Mouse (Mus musculus) left cerebral cortex, adult 8-10 months (tissue): ENCODE measurements around the gene Rprd1b. TPM values are rescaled to one million over a fixed set of nuclear protein-coding genes. Genes with fewer than 3 reads are reported as not detected.
A peak's percentile ranks its signal among the peaks of the same experiment; 100 is the strongest.

Source experiments
- DNase-seq, 2 experiments: peaks; one replicate each; pipeline ENCODE4 v3.0.0; 2022; ENCODE audit warnings: low spot score in 2 of 2
- total RNA-seq, 4 experiments: library from RNA; stranded (reverse); gene quantifications; 2 replicates each; pipeline ENCODE4 v1.2.4; 2022

Gene Rprd1b
- total RNA-seq, 4 experiments from 2014 or later = 64.6 to 72.5 (median 68.2) TPM

DNA sequence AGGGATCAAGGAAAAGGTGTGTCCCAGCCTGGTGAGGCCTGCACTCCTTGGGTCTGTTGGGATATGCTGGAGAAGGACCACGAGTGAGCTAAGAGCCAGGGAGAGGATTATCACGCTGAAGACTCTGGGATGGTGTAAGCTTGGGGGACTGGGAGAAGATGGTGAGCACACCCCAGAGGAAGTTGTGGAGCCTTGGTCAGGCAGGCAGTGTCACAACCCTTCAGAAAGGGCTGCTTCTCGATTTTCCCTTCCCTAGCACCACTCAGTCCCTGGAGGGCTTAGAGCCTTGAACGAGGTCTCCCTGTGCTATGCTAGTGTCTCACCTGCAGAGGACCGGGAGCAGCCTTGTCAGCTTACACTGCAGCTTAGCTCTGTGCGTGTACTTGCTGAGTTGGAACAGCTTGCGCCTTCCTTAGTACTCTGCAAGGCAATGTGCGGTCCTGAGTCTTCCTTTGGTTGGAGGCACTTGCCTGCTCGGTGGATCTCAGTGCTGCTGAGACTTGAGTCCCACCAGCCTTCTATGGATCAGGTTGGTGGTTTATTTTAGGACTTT, 51.6 kb downstream of the Rprd1b start:
- no peak for DNase-seq

DNA sequence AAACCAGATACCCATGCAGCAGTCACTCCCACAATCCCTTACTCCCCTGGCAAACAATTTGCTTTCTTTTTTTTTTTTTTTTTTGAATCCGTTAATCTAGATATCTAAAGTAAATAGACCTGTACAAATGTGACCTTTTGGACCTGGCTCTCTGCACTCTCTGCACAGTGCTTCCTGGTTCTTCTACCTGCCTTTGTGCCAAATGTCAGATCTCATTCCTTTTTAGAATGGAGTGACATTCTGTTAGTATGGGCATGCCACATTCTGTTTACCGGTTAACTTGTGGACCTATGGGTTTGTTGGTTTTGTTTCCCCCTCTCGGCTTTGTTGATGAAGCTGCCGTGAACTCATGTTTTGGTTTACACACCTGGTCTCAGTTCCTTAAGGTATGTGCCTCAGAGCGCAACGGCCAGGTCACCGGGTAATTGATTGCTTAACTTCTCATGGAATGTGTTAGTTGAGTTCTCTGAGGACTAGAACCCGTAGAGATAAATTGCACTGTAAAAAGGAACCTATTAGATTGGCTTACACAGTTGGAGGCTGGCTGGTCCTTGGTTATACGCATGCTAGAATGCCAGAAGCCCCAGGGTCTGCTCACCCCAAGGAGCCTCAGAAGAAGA, 52.4 kb downstream of the Rprd1b start:
- DNase-seq = no peak

DNA sequence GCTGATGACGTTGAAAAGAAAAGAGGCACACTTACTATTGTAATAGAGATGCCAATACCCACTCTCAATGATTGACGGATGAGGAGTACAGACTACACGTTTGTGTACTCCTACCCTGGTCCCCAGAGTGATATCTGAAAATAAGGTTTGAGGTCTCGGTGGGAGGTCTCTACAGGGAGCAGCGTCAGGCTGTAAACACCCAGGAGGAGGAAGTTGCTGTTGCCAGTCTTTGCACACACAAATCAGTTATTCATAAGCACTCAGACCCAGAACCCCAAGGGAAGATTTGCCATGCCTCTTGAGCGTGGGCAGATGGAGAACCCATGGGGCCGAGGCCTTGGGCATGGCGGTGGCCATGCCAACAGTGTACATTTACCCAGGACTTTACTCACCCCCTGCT, 56.2 kb downstream of the Rprd1b start:
- no peak for DNase-seq

DNA sequence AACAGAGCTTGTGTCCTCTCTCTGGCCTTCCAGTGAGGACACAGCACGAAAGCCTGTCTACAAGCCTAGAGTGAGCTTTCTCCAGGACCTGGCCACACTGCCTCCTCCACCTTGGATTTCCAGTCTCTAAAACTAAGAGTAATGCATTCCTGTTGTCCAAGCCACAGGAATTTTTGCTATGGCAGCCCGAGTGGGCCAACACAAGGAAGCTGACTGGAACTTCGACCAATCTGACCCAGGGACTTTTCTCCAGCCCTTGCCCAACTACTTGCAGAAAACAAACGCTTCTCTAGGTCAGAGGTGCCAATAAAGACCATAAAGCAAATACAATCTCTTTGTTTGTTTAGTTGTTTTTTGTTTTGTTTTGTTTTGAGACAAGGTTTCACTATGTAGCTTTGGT, 61.8 kb downstream of the Rprd1b start:
- no peak for DNase-seq

DNA sequence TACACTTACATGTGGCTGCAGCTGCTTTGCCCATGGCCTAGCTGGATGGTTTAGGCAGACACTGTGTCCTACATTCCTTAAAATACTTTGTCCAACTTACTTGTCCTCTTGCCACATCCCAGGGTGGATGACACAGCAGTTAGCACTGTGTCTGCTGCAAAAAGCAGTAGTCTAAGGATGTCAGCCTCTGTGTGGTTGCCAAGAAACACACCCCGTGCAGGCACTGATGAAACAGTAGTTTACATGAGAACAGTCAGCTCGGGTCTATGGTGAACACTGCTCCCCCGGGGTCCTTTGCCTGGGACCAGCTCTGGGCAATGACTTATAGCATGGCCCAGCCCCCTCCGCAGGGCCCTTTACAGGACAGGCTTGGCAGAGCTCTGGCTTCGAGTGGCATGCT, 65.0 kb downstream of the Rprd1b start:
- DNase-seq = no peak

DNA sequence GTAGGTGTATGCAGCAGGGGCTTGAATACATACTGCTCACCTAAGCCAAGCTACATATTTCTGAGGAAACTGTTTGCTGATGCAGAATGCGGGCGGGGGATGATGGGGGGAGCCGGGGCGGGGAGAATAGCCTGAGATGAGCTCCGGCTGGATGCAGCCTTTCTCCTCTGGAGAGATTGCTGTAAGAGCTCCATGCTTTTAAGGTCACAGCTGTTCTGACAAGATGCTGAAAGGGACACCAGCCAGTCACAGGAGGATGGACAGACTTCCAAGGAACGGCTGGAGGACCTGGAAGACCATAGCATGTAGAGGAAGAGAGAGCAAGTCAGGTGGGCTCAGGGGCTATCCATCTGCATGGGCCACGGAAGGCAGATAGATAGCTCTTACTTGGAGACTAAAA, 66.0 kb downstream of the Rprd1b start:
- no peak for DNase-seq

DNA sequence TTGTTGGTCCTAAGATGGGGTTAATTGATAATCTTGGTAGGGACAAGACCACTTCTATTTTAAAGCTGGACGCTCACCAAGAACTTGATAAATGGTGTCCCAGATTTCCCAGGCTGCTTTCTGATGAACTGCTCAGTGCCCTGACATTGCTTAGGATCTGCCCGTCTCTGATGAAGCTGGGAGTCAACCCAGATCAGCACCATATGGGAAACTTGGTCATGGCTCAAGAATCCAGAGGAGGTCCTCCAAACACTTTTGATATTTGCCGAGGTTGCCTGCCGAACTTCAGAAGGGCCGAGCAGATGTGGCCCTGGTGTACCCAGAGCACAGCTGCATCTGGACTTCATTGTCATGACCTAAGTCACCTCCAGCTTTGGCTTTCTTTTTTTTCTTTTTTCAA, 66.5 kb downstream of the Rprd1b start:
- no peak for DNase-seq

DNA sequence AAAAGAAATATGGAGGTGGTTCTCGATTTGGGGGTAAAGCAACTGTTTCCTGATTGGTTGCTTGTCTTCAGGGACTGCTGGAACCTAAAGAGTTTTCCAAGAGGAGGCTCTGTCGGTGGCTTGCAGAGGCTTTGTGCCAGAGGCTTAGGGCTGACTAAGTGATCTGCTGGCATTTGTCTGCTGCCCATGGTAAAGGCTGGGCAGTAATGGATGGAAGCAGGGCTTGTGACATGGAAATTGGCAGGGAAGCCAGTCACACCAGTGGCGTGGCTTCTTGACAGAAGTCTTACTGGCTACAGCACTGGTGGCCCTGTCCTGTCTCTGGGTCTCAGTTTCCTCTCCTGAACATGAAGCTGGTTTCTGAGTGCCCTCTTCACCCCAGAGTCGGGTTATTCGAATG, 68.8 kb downstream of the Rprd1b start:
- no peak for DNase-seq

DNA sequence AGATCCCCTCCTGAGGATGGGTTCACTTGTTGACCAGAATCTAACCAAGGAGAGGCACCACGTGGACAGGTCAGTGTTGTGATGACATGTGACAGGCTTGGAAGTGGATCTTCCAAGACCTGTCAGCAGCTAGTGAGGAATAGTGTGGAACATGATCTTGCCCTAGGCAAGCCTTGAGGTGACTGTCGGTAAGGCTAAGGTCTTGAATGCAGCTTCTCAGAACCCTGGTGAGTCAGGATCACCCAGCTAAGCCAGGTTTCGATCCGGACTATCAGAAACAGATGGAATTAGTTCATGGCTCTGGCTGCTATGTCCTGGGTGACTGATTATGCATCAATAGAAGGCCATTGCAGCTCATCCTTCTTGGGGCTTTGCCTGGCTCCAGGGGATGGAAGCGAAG, 70.4 kb downstream of the Rprd1b start:
- DNase-seq = no peak

DNA sequence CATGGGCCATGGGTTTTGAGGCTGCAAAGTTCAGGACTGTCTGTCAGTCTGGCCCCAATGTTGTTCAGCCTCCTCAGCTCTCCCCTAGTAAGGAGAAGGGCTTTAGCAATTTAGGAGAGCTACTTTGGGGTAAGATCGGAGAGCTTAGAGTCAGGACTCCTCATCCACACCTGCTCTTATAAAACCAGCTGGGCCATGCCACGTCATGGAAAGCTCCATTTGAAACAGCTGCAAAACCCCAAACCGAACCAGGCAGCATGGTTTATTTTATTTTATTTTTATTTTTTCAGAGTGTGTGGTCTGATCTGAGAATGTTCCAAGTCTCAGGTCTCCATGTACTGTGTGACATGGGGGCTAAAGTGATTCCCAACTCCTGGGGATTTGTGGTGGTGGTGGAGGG, 71.2 kb downstream of the Rprd1b start:
- no peak for DNase-seq

DNA sequence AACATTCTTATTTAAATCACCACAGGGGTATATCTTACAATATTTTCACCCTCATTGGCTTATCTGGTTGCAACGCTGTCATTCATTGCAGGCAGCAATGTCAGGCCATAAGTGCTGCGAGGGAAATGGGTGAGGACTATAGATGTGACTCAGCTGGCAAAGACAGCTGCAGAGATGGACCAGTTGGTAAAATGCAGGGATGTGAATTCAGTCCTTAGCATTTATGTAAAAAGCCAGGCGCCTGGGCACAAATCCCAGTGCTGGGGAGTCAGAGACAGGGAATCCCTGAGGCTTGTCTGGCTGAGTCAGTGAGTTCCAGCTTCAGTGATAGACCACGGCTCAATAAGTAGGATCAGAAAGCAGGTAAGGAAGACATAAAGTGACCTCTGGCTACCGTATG, 73.5 kb downstream of the Rprd1b start:
- DNase-seq = peak in 1 of 2 experiments; percentile 43

DNA sequence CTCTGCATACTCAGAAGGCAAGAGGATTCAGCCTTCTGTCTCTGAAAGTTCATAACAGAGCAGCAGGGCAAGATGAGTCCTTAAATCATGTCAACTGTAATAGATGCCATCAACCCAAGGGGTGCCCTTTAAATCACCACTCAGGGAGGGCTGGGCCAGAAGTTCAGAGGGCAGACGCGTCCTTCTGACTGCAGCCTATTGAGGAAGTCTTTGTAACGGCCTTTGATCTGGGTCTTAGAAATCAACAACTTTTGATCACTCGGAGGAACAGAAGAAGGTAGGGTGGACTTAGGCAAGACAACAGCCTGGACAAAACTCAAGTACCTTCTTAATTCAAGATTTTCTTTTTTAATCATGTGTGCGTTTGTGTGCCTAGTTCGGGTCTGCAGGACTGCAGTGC, 76.7 kb downstream of the Rprd1b start:
- DNase-seq = no peak

DNA sequence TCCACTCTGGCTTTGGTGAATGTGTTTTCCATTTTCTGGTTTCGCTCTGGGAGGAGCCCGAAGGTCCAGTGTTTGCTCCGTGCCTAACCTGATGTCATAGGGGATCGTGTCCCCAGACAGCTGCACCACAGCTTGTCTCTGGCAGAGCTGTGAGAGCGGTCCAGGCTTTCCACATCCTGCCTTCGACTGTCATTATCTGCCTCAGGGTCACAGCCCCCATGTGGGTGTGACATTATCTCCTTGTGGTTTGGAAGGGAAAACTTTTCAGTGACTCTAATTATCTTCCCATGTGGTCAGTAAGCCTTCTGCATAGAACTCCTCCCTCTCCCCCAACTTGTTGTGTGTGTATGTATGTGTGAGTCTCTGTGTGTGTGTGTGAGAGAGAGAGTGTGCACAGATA, 77.3 kb downstream of the Rprd1b start:
- DNase-seq = no peak

DNA sequence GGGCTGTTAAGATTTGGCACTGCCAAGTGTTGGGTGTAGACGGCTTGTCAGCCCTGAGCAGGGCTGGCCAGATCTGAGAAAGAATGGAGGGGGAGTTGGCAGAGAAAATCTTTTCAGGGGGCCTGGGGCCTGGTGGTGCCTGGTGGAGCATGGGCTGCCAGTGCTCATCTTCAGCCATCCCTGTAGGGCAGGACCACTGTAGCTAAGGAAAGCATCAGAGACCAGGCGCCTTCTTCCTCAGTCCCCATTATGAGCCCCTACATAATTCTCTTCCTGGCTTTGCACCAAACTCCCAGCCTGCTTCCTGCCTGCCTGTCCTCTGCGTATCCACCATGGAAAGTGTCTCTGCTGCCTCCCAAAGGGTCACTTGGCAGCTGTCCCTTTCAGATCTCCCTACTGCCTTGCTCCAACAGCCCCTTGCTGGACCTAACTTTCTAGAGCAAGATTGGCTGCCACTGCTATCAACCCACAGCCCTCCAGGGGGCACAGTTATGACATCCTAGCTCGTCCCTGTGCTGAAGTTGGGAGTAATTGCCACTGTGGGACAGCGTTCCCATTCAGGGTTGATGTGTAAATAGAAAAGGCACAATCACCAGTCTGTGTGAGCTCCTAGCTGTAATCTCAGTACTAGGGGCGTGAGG, 78.8 kb downstream of the Rprd1b start:
- no peak for DNase-seq

DNA sequence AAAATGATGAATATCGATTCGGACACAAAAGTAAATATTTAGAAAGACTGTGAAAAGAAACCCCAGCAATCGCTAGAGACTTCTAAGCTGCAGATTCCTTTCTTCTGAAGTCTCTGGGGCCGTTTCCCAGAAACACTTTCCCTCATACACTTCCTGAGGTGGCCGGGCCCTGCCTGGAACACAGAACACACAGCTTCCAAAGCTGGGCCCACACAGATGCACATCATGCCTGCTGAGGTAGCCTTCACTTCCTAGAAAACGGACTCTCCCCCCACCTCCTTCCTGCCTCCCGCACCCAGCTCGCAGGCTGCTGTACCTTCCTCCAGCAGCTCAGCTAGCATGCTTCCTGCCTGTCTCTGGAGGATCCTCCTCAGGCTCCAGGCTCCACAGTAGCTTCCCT, 81.2 kb downstream of the Rprd1b start:
- DNase-seq = no peak

DNA sequence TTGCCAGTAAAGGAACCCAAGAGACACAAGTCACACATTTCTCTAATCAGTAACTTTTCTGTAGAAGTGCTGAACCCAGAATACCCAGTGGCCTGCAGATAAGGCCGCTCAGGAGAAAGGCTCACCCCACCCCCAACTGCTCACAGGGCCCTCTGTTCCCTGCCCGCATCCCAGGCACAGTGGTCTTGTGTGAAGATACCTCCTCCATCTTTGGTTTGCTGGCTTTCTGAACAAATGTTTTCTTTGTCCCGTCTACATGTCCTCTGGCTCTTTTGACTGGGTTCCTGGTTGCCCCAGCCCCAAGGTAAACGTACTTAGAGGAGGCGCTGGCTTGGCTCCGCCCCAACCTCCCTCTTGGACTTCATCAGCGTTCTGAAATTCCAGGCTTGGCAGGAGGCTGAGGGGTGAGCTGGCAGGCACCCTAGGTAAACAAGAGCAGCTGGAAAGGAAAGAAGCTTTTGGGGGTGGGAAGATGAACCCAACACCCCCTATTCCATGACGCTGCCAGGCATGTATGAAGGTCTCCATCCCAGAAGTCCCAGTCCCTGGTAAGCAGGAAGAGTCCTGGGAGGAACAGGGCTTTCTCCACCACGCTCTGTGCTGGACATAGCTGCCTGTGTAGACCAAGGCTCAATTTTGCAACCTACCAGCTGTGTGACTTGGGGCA, 85.4 kb downstream of the Rprd1b start:
- DNase-seq = no peak

DNA sequence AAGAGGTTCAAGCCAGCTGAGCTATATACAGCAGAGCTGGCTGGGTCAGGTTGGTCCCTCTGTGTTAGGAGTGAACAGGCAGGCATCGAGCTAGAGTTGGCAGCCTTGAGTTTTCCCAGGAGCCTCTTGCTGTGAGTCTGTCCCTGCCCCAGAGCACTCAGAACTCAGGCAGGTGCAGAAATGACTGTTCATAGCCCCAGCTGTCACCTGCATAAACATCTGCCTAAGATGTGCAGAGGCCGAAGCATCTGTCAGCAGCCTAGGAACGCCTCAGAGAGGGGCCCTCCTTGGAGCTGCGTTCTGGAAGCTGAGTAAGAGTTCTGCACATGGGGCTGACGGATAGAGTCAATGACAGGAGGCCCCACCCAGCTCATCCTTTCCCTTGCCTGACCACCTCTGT, 86.6 kb downstream of the Rprd1b start:
- no peak for DNase-seq

DNA sequence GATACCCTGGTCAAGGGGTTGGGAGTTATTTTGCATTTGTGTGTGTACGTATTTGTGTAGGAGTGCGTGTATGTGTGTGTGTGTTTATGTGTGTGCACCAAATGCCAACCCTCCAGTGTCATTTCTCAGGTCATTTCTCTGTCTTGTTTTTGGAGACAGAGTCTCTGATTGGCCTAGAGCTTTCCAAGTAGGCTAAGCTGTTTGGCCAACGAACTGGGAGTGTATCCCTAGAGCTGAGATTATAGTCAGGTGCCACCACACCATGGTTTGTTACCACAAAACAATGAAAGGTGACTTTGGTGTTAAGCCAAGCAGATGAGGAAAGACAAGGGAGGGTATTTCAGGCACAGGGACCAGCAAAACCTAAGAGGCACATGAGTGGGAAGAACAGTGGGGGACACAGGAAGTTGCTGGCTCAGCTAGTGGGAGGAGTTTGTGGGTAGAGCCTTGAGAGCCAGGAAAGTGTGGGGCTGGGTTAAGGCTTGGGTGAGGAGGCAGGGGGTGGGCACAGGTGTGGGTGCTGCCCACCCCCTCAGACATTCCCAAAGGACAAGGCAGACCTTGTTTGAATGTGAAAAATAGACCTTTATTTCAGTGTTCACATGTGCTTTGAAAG, 87.6 kb downstream of the Rprd1b start:
- no peak for DNase-seq

DNA sequence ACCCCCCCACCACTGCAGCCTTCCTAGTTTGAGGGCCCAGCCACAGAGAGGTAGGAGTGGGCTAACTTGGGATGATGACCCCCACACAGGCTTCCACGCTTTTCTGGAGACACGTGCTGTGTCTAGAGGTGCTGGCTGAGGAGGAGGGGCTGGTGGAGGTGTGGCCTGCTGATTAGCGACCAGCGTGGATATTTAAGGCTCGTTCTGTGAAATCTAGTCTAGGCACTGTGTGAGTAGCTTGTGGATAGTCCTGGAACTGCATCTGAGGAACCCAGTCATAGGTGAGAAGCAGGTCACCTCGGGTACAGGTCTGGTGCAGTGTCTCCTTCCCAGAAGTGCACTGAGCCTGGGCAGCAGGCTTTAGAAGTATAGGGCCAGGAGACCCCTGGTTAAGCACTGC, 88.4 kb downstream of the Rprd1b start:
- no peak for DNase-seq

DNA sequence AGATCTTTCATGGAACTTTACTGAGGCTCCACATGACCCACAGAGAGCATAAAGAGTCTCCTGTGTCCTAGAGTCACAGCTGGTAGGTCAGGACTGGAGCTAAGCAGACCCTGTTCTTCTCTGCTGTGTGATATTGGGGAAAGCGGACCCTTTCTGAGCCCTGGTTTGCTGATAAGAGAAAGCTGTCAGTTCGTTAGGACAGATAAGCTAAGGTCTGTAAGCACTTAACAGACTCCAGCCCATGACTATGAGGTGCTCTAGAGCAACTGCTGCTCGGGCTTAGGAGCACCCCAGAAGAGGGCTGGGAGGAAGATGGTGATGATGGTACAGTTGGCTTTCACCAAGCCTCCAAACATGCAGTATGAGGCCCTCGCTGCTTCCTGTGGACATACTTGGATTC, 90.8 kb downstream of the Rprd1b start:
- no peak for DNase-seq

DNA sequence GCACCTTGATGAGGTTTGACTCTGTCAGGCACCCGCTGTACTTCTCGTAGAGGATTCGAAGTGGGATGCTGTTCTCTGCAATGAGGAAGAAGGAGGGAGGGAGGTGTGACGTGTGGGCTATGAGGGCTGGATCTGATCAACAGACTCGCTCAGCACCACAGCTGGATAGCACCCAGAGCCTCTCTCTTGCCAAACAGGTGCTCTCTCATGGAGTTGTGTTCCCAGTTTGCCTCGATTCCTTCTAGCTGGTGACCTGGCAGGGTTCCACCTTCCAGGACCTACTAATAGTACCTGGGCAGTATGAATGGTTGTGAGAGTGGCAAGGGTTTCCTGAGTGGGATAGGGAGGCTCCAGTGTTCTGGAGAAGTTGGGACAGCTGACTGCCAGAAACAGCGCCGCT, 91.9 kb downstream of the Rprd1b start:
- DNase-seq = no peak

DNA sequence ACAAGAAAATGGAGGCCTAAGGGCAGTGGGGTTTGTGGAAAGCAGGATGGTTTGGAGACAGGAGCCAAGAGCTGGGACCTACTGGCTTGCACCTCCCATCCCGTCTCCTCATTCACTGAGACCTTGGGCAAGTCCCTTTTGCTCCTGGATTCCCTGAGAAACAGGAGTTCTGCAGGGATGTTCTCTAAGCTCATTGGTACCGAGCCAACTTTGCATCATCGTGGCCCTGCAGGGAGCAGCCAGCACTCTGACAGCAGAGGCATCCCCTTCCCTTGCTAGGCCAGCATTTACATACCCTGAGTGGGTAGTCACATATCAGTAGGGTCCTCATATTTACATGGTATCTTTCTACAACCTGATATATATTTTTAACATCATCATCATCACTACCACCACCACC, 92.6 kb downstream of the Rprd1b start:
- DNase-seq = no peak
